Mouse (Mus musculus) embryo, embryonic 11.5 days (tissue): Measurements from ENCODE around the gene Myo15.
"Not testable (repeated sequence)": the region's sequence is repeated elsewhere in the genome, so short reads cannot be mapped to it uniquely, and the experiment has no call there.

Experiments used
- DNase-seq: peaks from one replicate; pipeline ENCODE4 v3.0.0-alpha.2; 2012; ENCODE audit warnings: low read depth, low spot score

Myo15 gene

DNA sequence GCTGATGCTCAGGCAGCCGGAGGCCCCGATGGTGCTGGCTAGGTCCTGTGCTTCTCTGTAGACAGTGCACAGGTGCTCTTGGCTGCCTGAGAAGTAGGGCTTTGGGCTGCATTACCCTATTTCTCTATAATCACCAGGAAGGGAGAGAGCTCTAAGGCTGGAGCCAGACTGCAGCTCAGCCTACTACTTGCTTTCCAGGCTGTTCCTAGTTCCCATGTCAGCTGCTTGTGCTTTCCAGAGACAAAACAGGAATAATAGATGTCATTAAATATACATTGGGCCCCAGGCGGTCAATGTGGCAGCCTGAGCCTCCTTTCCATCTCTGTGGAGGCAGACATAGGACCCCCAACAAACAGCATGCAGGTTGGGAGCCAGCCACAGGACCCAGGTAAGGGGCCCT lies at the start of gene Myo15:
Myo15 (plus strand) TSS at position 301 of the 400 bp plus-strand sequence.
- DNase-seq: no peak

DNA sequence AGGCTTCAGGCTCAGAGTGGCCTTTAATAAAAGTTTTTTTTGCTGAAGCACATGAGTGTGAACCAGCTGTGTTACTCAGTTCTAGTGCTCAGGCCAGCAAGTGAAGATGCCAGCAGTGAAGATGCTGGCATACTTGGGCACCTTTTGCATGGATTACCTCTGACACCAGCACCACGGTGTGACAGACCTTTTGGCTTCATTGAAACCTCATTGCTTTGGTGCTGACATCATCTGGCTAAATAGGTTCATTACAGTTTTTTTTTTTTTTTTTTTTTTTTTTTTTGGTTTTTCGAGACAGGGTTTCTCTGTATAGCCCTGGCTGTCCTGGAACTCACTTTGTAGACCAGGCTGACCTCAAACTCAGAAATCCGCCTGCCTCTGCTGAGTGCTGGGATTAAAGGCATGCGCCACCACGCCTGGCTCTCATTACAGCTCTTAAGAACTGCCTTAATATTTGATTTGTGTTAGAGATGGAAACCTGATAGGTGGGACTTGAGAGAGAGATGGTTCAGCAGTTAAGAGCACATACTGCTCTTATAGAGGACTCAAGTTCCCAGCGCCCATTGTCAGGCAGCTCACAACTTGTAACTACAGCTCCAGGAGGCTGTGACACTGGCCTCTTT lies 47.0 kb upstream of the Myo15 start:
- DNase-seq: no peak

DNA sequence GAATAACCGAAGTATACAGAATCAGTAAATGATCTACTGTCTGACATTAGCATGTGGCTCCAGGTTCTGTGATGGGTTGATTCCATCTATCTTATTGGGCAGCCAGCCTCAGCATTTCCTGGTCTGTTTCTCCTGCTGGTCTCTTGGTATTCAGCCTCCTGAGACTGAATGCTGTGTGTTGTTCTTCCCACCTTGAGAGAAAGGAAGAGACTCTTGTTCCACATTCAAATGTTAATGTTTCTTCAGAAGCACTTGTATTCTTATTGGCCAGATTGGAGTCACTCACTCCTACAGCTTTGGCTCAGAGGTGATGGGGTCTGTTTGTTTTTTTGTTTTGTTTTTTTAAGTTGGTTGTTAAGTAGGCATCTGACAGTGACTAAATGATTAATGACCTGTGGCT lies 46.1 kb upstream of the Myo15 start:
- no peak for DNase-seq

DNA sequence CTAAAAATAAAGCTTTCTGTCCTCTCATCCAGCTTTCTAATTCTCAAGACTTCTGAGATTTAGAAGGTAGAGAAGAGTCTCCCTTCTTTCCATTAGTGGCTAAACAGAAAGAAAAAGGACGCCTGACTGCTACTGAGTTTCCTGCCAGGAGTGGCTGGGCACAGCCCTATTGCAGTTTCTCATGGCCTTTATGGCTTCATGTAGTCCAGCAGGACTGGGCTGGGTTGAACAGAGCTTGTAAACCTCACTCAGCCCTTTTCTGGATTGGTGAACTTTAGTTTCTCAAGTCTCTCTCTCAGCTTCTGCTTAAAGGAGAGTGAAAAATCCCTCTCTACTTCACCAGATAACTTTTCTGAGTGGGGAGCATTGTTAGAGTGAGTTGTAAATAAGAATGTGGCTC lies 42.7 kb upstream of the Myo15 start:
- DNase-seq: no peak

DNA sequence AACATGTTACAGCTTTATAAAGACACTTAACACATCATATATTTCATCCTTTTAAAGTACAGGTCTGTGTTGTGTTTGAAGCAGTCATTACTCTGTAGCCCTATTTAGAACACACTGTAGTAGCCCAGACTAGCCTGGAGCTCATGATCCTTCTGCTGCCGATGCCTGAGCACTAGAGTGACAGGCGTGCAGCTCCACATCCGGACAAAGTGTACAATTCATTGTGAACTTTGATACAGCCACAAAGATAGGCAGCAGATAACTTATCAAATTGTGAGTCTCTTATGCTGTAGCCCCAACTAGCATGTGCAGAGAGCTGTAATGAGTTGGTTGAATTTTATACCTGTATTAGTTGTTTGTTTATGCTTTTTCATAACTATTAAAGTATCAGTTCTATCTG lies 41.5 kb upstream of the Myo15 start:
- DNase-seq: no peak

DNA sequence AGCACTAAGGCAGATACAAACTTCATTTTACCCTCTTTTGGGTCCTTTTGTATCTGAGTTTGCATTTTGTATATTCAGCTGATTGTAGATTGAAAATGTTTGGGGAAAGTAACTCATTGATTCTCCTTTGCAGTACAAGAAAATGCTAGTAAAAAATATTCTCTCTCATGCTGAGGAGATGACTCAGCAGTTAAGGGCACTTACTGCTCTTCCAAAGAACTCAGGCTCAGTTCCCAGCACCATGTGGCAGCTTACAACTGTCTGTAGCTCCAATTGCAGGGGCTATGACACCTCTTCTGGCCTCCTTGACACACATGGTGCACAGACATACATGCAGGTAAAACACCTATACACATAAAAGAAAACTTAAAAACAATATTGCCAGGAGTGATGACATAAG lies 35.6 kb upstream of the Myo15 start:
- no peak for DNase-seq

DNA sequence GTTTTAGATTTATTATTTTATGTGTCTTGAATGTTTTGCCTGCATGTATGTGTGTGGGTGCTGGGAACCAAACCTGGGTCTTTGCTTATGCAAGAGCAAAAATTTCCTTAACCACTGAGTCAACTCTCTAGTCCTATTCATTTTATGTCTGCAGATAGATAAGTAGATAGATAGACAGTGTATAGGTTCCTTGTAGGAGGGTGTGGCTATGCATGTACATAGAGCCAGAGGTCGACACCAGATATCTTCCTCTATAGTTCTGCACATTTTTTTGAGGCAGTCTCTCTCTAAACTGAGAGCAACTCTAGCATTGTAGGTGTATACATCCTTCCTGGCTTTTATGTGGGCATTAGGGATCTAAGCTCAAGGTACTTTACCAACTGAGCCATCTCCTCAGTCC lies 34.0 kb upstream of the Myo15 start:
- no peak for DNase-seq

DNA sequence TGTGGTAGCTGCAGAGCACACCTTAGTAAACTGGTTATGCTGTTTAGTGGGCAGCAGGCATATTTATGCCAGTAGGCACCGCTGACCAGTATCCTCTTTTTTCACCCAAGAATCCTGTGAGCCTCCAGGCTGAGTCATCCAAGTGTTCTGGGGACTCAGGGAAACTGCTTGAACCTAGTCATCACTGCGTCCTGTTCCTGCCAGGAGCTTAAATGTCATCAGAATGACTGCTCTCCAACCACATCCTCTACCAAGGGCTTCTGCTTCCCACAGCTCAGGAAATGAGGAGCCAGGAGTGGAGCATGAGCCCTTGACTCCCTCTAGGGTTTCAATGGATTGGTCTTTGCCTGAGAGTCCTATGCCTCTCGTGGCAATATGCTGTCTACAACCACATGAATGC lies 32.5 kb upstream of the Myo15 start:
- no peak for DNase-seq

DNA sequence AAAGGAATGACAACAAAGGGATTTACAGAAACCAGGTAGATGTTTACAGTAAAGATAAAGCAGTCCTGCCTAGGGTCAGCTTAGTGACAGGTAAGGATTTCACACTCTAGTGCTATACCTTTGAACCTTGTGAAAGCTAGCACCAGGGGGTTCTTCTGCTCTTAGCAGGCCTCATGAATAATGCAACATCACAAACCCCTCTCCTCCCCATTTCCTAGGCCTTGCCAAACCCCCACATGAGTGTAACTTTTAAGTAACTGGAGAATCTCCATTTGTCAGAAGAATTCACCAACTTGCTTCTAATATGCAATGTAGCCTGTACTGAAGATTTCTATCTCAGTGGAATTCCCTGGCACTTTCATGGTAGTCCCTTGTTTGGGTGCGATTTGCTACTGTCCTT lies 29.5 kb upstream of the Myo15 start:
- DNase-seq: not testable (repeated sequence)

DNA sequence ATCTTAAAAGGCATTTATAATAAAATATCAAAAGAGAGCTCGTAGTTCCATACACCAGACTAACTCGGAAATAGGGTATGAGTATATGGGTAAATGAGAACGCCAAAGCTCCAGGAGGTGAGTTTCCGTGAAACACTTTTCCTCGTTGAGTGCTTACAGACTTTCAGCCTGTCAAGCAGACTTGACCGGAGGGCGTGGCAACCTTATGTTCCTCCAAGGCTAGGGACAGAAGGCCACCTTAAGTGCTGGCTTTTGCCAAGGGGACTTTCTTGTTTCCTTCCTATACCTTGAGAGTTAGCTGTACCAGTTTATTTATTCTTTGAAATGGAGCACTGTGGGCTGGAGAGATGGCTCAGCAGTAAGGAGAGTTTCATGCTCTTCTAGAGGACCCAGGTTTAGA lies 29.0 kb upstream of the Myo15 start:
- no peak for DNase-seq

- no peak for DNase-seq
Measured at GRCm38 (mm10) chr11:60442896-60443295, 26.2 kb upstream of the Myo15 start.

DNA sequence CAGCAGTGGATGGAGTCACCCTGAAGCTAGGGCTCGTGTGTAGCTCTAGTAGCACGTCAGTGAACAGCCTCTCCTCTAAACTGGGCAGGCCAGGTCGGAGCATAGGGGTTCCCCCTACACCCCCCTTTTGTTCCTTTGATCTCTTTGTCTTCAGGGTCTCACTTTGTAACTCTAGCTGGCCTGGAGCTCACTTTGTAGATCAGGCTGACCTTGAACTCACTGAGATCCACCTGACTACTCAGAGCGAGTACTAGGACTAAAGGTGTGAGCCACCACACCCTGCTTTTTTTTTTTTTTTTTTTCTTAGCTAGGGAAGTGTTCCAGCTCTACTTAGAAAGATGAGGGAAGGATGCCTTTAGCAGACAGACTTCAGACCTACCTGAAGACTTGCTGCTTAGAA lies 25.1 kb upstream of the Myo15 start:
- DNase-seq: no peak

GRCm38 (mm10) chr11:60454080-60454744 lies 14.9 kb upstream of the Myo15 start, which contains the start of gene Drg2:
Gene Drg2, plus strand, starts transcription at chr11:60454591.
- DNase-seq: peak; percentile 82

DNA sequence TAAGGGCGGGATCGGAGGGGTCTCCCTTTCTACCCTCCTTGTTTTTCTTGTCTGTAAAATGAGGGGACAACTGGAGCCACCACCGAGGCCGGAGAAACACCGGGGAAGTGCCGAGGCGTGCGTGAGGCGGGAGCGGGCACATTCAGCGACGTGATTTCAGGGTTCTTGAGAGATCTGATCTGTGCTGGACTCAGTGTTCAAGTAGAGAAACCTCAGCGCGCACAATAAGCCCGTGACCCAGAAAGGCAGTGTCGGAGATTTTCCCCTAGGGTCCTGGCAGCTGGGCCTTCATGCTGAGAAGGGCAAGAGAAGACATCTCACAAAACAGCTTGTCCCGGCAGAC lies 14.4 kb upstream of the Myo15 start:
- no peak for DNase-seq

GRCm38 (mm10) chr11:60457973-60458372 lies 11.2 kb upstream of the Myo15 start:
- DNase-seq: no peak

- DNase-seq: peak; percentile 20
Measured at GRCm38 (mm10) chr11:60465943-60466380, 3.2 kb upstream of the Myo15 start.

GRCm38 (mm10) chr11:60470743-60471142 lies 1.6 kb downstream of the Myo15 start:
- DNase-seq: no peak

DNA sequence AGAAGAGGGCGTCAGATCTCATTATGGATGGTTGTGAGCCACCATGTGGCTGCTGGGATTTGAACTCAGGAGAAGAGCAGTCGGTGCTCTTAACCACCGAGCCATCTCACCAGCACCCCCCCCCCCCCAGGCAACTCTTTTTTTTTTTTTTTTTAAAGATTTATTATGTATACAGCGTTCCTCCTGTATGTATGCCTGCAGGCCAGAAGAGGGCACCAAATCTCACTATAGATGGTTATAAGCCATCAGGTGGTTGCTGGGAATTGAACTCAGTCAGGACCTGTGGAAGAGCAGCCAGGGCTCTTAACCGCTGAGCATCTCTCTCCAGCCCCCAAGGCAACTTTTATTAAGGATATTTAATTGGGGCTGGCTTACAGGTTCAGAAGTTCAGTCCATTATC lies 5.4 kb downstream of the Myo15 start:
- no peak for DNase-seq

GRCm38 (mm10) chr11:60475668-60476362 lies 6.7 kb downstream of the Myo15 start:
- no peak for DNase-seq

DNA sequence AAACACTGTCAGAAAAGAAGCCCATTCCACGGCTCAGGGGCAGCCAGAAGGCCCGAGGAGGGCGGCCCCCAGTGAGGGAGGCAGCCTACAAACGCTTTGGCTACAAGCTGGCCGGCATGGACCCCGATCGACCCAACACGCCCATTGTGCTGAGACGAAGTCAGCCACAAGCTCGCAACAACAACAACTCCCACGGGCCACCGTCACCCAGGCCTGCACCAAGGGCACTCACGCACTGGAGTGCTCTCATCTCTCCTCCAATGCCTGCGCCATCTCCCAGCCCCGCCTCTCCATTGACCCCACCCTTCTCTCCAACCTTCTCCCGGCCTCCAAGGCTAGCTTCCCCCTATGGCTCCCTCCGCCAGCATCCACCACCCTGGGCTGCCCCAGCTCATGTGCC lies 9.0 kb downstream of the Myo15 start:
- no peak for DNase-seq

GRCm38 (mm10) chr11:60486267-60486666 lies 17.1 kb downstream of the Myo15 start:
- DNase-seq: no peak

DNA sequence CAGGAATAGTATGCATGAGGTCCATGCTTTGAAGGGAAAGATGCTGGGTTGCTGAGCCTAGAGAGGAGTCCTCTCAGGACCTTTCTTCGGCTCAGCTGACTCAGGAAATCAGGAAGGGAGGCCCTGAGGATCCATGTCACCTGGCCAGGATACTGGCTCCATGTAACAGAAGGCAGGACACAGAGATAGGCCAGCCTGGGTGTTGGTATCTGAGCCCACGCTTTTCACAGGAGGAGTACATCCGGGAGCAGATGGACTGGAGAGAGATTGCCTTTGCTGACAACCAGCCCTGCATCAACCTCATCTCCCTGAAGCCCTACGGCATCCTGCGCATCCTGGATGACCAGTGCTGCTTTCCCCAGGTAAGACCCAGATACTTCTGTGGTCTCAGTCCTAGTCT lies 23.6 kb downstream of the Myo15 start:
- DNase-seq: no peak

- DNase-seq: no peak
Measured at GRCm38 (mm10) chr11:60495692-60496091, 26.6 kb downstream of the Myo15 start.
